Mouse (Mus musculus) spleen, adult 2 months (tissue): ENCODE results near the gene Siah2.

Experiments
- CTCF ChIP-seq: fragments of 200-500 bp; IDR thresholded peaks from 2 replicates; pipeline ENCODE4 v1.5.1; 2011; ENCODE audit warnings: mild to moderate bottlenecking, inconsistent platforms; ENCODE audit not compliant: insufficient read depth, insufficient read length, insufficient replicate concordance; ENCODE audit errors: extremely low read depth
- POLR2A ChIP-seq: fragments of 200-500 bp; IDR thresholded peaks from 2 replicates; pipeline ENCODE4 v1.6.1; 2011; ENCODE audit warnings: low read depth, low read length, inconsistent platforms

GRCm38 (mm10) chr3:58723656-58724055 lies 31.5 kb upstream of the Siah2 start:
- TF ChIP-seq CTCF, result no peak
- TF ChIP-seq POLR2A, result no peak
